Mouse (Mus musculus) lung, adult 2 months (tissue): ENCODE results near the gene Nhej1.

Source experiments
- CTCF ChIP-seq: fragments of 200-500 bp; IDR thresholded peaks from 2 replicates; pipeline ENCODE4 v1.5.1; 2011; ENCODE audit warnings: mild to moderate bottlenecking, low read length, control low read depth; ENCODE audit not compliant: insufficient read depth
- POLR2A ChIP-seq: fragments of 200-500 bp; IDR thresholded peaks from 2 replicates; pipeline ENCODE4 v1.6.1; 2011; ENCODE audit warnings: low read depth, mild to moderate bottlenecking, control low read depth, low read length, borderline replicate concordance; ENCODE audit errors: extremely low read depth

DNA sequence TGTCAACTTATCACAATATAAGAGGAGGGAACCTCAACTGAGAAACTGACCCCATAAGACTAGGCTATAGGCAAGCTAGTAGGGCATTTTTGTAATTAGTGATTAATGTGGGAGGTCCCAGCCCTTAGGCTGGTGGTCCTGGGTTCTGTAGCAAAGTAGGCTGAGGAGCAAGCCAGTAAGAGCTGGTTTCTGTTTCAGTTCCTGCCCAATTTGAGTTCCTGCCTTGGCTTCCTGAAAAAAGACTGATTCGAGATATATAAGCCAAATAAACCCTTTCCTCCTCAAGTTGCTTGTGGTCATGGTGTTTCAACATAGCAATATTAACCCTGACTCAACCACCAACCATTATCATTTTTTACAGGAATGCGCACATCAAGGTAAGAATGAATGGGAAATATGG, 127.8 kb downstream of the Nhej1 start:
- TF ChIP-seq POLR2A (no peak), CTCF (no peak)
